Mouse (Mus musculus): Measurements from ENCODE around the gene Hoxb1.

GRCm38 (mm10) chr11:96348141-96348928 is 17.2 kb upstream of the Hoxb1 start:
- TF ChIP-seq CTCF (IDR thresholded peaks at IDR 0.05; ENCODE audit: low read depth, low read length) = no peak
- no peak for TF ChIP-seq POLR2A (IDR thresholded peaks at IDR 0.05; ENCODE audit: extremely low read depth, insufficient read depth, low read length)

Measured in liver, adult 2 months (tissue).